Mouse (Mus musculus): ENCODE data around the gene Gm26620. TPM values are rescaled to one million over a fixed set of nuclear protein-coding genes. Genes with fewer than 3 reads are reported as not detected.

Gene Gm26620
- polyA plus RNA-seq, 1 experiment = 3.3 TPM

DNA sequence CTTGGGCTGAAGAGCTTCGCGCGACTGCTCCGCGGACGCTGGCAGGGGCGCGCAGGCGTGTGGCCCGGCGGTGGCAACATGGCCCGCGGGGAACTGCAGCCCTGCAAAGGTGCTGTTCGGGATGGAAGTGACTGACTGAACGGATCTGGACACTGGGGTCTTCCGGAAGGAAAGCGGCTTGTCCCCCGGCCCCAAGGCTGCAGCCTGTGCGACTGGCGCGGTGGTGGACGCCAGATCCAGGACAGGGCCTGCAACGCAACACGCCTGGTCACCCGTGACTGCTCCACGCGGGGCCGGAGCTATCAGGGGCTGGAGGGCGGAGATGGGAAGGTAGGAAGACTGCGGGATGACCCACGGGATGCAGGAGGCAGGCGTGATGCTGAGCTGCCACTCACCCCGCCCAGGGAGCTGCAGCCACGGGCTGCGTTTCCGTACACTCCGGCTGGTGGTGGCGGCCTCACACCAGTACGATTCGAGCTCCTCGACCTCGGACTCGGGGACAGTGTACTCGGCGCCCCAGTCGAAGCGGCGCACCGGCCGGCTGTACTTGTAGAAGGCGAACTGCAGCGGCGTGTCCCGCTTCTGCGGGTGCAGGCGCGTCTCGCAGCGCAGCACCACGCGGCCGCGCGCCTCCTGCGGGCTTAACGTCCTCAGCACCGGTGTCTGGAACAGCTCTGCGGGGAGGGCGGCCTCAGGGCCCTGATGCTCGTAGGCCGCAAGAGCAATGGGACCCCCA is 22.8 kb downstream of the Gm26620 start:
- H3K4me1 ChIP-seq = peaks cover 35% of the 10 kb centered on the region
- H3K36me3 ChIP-seq (replicated peaks; ENCODE audit: low read length) = no peaks in the 10 kb centered on the region
- H3K27me3 ChIP-seq (replicated peaks) = peaks cover 64% of the 10 kb centered on the region
- H3K9me3 ChIP-seq = no peaks in the 10 kb centered on the region
- H3K4me3 ChIP-seq (replicated peaks) = peak overlapping the region; percentile 90
- no peak for TF ChIP-seq FLI1 (IDR thresholded peaks at IDR 0.05; ENCODE audit: low read length)
- TF ChIP-seq GATA1 (IDR thresholded peaks at IDR 0.05; ENCODE audit: borderline replicate concordance, low read length) = no peak

- H3K9me3 ChIP-seq = no peaks in the 10 kb centered on the region
- peaks cover 39% of the 10 kb centered on the region for H3K4me1 ChIP-seq
- H3K27me3 ChIP-seq (replicated peaks) = peaks cover 66% of the 10 kb centered on the region
- TF ChIP-seq GATA1 (IDR thresholded peaks at IDR 0.05; ENCODE audit: borderline replicate concordance, low read length) (no peak), FLI1 (IDR thresholded peaks at IDR 0.05; ENCODE audit: low read length) (no peak)
- H3K36me3 ChIP-seq (replicated peaks; ENCODE audit: low read length) = no peaks in the 10 kb centered on the region
- peak overlapping the region; percentile 90 for H3K4me3 ChIP-seq (replicated peaks)
These were observed 23.5 kb downstream of the Gm26620 start for GRCm38 (mm10) chr1:170908341-170908740.

- Histone ChIP-seq H3K9me3 (peaks cover 8% of the 10 kb centered on the region), H3K4me1 (peaks cover 37% of the 10 kb centered on the region), H3K4me3 (replicated peaks) (peak overlapping the region; percentile 70), H3K27me3 (replicated peaks) (peaks cover 68% of the 10 kb centered on the region), H3K36me3 (replicated peaks; ENCODE audit: low read length) (no peaks in the 10 kb centered on the region)
- TF ChIP-seq FLI1 (IDR thresholded peaks at IDR 0.05; ENCODE audit: low read length) (no peak), GATA1 (IDR thresholded peaks at IDR 0.05; ENCODE audit: borderline replicate concordance, low read length) (no peak)
These were observed 27.2 kb downstream of the Gm26620 start for GRCm38 (mm10) chr1:170911907-170912660.

GRCm38 (mm10) chr1:170912891-170913615 is 28.2 kb downstream of the Gm26620 start, which contains the start of gene Fcrlb:
Fcrlb (minus strand) TSS chr1:170912941.
- peak within 1 kb of the TSS; percentile 70 for H3K4me3 ChIP-seq (replicated peaks)
- peaks cover 59% of the 10 kb centered on the region for H3K27me3 ChIP-seq (replicated peaks)
- H3K4me1 ChIP-seq = peaks cover 28% of the 10 kb centered on the region
- no peak for TF ChIP-seq GATA1 (IDR thresholded peaks at IDR 0.05; ENCODE audit: borderline replicate concordance, low read length)
- no peak for TF ChIP-seq FLI1 (IDR thresholded peaks at IDR 0.05; ENCODE audit: low read length)
- H3K9me3 ChIP-seq = peaks cover 8% of the 10 kb centered on the region
- no peaks in the 10 kb centered on the region for H3K36me3 ChIP-seq (replicated peaks; ENCODE audit: low read length)

DNA sequence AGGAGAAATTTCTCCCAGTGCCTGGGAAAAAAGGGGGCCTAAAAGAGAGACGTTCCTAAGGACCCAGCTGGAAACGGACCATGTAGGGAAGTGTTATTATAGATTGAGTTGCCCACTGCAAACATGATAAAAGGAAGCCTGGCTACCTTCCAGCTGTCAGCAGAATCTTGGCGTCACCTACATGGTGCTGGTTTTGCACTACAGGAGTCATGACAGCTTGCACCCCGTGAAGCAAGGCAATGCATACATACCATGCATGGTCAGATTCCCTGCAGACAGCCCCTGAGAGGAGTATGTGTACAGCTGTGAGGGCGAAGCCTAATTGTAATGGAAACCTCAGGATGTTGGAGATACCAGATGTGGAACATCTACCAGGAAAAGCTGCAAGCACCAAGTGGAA is 30.8 kb downstream of the Gm26620 start:
- Histone ChIP-seq H3K9me3 (peaks cover 8% of the 10 kb centered on the region), H3K36me3 (replicated peaks; ENCODE audit: low read length) (no peaks in the 10 kb centered on the region), H3K27me3 (replicated peaks) (peaks cover 44% of the 10 kb centered on the region), H3K4me3 (replicated peaks) (no peak overlapping the region), H3K4me1 (peaks cover 21% of the 10 kb centered on the region)
- TF ChIP-seq FLI1 (IDR thresholded peaks at IDR 0.05; ENCODE audit: low read length) (no peak), GATA1 (IDR thresholded peaks at IDR 0.05; ENCODE audit: borderline replicate concordance, low read length) (no peak)

GRCm38 (mm10) chr1:170919308-170919707 is 34.4 kb downstream of the Gm26620 start:
- H3K27me3 ChIP-seq (replicated peaks) = peaks cover 31% of the 10 kb centered on the region
- peaks cover 8% of the 10 kb centered on the region for H3K9me3 ChIP-seq
- no peaks in the 10 kb centered on the region for H3K36me3 ChIP-seq (replicated peaks; ENCODE audit: low read length)
- TF ChIP-seq GATA1 (IDR thresholded peaks at IDR 0.05; ENCODE audit: borderline replicate concordance, low read length) (no peak), FLI1 (IDR thresholded peaks at IDR 0.05; ENCODE audit: low read length) (no peak)
- H3K4me1 ChIP-seq = peaks cover 11% of the 10 kb centered on the region
- H3K4me3 ChIP-seq (replicated peaks) = no peak overlapping the region

DNA sequence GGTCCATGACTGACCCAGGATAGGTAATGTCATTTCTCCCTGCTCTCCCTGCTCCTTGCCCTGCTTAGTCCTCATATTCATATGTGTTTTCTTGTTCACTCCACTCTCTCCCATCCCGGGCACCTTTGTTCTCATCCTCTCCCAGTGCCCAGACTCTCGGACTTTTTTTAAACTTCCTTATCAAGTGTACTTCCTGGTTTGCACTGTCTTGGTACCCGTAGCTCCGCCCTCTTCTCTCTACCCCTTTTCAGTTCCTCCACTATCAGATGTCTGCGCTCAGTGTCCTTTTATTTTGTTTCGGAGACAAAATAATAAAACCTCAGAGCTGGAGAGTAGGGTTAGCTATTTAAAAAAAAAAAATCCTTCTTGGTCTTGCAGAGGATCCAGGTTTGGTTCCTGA is 39.6 kb downstream of the Gm26620 start:
- peaks cover 16% of the 10 kb centered on the region for H3K27me3 ChIP-seq (replicated peaks)
- peak overlapping the region; percentile 75 for H3K4me3 ChIP-seq (replicated peaks)
- peaks cover 15% of the 10 kb centered on the region for H3K4me1 ChIP-seq
- TF ChIP-seq FLI1 (IDR thresholded peaks at IDR 0.05; ENCODE audit: low read length) (no peak), GATA1 (IDR thresholded peaks at IDR 0.05; ENCODE audit: borderline replicate concordance, low read length) (no peak)
- H3K36me3 ChIP-seq (replicated peaks; ENCODE audit: low read length) = no peaks in the 10 kb centered on the region
- H3K9me3 ChIP-seq = no peaks in the 10 kb centered on the region

- Histone ChIP-seq H3K4me1 (peaks cover 15% of the 10 kb centered on the region), H3K4me3 (replicated peaks) (no peak overlapping the region), H3K9me3 (no peaks in the 10 kb centered on the region), H3K36me3 (replicated peaks; ENCODE audit: low read length) (no peaks in the 10 kb centered on the region), H3K27me3 (replicated peaks) (peaks cover 9% of the 10 kb centered on the region)
- no peak for TF ChIP-seq GATA1 (IDR thresholded peaks at IDR 0.05; ENCODE audit: borderline replicate concordance, low read length)
- no peak for TF ChIP-seq FLI1 (IDR thresholded peaks at IDR 0.05; ENCODE audit: low read length)
These were observed 42.1 kb downstream of the Gm26620 start for GRCm38 (mm10) chr1:170926941-170927340.

DNA sequence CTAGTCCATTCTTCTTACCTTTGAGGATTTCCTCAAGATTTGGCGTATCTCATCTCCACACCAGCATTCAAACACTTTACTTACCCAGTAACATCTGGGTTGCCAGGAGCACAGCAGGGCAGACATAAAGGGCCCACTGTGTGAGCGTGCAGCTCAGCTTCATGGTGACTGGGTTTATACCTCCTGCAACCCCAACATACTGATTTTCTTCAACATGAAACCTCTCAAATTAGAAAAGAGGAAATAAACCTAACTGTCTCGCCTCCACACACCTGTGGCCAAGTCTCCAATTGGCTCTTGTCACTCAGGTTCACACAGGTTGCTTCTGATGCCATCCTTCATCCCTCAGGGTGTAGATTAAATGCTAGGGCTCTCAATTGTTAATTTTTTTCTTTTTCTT is 42.5 kb downstream of the Gm26620 start, which contains the start of gene Fcrla:
Fcrla (minus strand) TSS at position 206 of the 400 bp plus-strand sequence.
- no peak within 1 kb of the TSS for H3K4me3 ChIP-seq (replicated peaks)
- TF ChIP-seq FLI1 (IDR thresholded peaks at IDR 0.05; ENCODE audit: low read length) (no peak), GATA1 (IDR thresholded peaks at IDR 0.05; ENCODE audit: borderline replicate concordance, low read length) (no peak)
- H3K36me3 ChIP-seq (replicated peaks; ENCODE audit: low read length) = no peaks in the 10 kb centered on the region
- peaks cover 15% of the 10 kb centered on the region for H3K4me1 ChIP-seq
- no peaks in the 10 kb centered on the region for H3K9me3 ChIP-seq
- peaks cover 5% of the 10 kb centered on the region for H3K27me3 ChIP-seq (replicated peaks)

Data from megakaryocyte, embryonic 14.5 days (primary cell).